Mouse (Mus musculus): ENCODE results near the gene Ostc.
A peak's percentile ranks its signal among the peaks of the same experiment; 100 is the strongest.

The Ostc gene

DNA sequence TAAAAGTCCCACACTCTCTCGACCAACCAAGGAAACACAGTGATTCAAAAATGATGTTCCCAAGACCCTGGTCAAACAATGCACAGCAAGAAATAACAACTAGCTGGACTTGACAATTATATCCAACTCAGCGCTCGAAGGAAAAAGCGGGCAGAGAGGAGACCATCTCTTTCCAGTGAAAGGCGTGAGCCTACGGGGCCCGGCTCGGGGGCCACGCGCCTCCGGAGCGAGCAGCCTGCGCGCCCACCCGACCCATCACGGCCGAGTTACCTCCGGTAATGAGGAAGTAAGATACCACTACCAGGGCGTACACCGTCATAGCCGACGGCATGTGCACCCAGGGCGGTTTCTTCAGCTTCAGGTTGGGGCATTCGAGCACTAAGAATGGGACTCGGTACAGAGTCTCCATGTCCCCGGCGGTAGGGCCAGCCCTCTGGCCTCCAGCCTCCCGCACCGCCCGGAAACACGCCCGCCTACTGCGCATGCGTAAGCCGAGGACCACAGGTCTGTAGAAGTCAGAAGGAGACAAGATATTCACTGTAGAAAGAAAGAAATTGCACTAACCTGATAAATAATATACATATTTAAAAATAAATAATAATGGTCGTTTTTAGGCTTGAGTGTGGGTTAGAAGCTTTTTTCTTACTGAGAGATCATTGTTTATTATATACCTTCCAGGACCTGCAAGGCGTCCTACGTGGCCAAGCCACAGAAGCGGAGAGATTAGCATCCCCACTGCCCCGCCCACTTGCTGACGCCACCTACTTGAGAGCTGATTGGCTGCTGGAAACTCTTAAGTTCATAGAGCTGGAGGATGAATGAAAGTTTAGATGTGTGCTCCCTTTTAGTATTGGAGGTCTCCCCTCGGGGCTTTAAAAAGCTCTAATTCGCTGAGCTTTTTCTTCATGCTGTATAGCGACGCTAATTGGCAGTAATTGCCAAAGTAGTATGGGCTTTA is at the start of gene Ostc:
TSS of gene Ostc (minus strand) at position 478 of the 958 bp plus-strand sequence.
- DNase-seq = peak; percentile 91 to 94

- no peak for DNase-seq
These were observed 49.1 kb upstream of the Ostc start for GRCm38 (mm10) chr3:130758157-130758841.

DNA sequence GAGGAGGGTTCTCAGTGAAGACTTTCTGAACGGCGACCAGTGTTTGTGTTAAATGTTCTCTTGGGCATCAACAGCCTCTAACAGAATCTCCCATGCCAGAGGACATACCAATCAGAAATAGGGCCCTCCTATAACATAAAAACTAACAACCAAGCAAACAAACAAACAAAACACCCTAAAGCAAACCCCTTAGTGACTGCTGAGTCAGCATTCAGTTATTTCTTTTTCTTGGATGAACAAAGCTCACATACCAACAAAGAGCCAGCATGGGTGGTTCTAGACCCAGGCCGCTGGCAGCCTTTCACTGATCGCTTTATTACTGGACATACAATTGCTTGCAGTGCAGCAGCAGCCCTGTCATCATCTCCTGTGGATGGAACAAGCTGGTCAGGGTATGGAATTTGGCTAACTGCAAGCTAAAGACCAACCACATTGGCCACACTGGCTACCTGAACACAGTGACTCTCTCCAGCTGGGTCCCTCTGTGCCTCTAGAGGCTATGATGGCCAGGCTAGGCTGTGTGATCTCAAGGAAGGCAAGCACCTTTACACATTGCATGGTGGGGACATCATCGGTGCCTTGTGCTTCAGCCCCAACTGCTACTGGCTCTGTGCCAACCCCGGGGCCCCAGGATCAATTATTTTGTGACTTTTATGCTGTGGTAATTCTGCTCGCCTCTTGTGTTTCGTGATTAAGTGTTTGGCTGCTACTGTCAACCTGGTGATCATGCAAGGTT is 48.0 kb upstream of the Ostc start:
- DNase-seq = no peak

- DNase-seq = no peak
These were observed 40.0 kb upstream of the Ostc start for GRCm38 (mm10) chr3:130749206-130749605.

DNA sequence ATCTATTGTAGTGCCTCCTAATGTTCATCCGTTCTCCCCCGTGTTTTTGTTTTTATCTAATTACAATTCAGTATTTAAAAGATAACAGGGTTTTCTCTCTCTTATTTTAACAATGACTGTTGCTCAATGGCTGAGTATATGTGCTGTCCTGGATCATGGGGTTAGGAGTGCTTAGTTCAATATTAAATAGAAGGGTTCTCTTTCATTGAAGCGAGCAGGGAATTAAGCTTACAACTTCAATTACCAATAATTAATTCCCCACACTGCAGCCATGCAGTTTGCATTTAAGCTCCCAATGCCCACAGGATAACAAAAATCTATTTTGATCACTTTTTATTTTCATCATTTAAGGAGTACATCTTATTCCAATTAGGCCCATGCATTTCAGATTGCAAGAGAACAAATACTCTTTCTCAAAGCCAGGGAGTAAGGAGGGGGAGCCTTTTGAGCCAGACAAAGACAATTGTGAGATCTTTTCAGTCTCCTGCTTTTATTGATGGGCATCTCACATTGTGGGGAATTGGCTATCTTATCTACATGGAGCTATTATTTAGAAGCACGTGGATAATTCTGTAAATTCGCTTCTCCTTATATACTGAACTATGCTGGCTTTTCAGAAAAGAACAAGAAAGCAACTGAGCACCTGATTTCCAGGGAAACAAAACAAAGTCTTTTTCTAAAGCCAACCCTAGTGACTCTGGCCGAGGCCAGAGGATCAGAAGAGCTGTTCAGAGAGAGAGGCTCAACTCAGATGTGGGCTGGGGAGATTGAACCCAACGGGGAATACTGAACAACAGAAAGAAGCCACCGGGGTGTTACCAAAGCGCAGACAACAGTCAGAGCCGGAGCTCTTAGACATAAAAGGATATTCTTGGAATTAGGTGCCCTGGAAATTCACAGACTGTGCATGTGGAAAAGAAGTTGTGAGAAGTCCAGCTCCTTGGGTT is 37.7 kb upstream of the Ostc start:
- DNase-seq = no peak

DNA sequence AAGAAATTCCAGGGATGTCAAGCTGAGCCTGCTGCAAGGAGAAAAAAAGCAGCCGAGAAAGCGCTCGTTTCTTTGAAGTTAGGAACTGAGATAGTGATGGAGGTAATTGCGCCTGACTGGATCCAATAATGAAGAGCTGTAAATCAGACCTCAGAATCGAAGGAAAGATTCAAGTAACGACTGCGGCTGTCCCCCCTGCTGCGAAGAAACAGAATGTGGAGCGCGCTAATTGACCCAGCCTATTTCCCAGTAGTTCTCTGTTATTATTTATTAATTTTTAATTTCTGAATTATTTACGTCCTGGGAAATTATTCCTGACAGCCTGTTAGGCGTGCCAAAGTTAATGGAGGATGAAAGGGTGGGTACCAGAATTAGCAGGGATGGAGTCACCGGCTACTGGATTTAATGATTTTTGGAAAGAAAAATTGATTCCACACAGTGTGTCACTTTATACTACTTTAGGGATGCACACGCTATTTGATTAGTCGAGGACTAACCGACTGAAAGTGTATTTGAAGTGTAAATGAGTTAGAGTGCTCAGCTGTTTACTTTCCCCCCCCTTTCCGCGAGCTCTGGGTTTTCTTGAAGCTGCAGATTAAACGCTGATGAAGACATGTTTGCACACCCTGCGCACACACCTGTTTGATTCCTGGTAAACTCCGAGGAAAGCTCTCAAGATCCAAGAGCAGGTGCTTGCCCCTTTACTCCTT is 28.6 kb upstream of the Ostc start:
- DNase-seq = no peak

- DNase-seq = no peak
These were observed 27.5 kb upstream of the Ostc start for GRCm38 (mm10) chr3:130736758-130737157.

GRCm38 (mm10) chr3:130730189-130730653 is 21.0 kb upstream of the Ostc start, which contains the start of gene Rpl34:
Gene Rpl34 (minus strand): TSS chr3:130730398.
- peak; percentile 87 to 91 for DNase-seq

DNA sequence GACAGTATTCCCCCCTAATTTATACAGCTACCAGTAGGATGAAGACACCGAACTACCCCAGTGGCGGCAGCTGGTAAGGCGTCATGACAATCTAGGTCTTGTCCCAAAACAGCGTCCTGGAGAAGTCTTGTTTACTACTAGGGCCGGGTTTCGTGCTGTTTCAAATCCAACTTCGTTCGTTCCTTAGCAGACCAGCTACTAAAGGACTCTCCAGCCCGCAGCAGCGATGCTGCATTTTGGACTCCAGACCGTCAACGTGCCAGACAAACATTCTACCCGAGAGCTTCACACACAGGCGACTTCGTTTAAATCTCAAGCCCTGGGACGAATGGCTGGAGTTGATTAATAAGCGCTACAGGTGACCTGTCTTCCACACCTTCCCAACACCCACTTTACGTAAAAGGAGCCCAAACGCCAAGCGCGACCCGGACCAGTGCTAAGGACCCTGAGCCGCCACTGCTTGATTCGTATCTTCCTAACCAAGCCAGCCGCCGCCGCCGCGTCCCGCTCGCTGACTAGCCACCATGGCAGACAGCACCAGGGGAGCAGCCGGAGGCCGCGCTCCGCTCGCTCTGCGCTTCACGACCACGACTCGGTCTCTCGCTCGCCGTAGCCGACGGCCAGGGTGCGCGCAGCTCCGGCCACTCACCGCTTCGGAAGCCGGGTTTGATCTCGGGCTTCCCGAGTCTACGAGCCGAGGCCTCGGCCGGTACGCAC is 20.4 kb upstream of the Ostc start:
- peak in 1 of 2 experiments; percentile 16 for DNase-seq

- DNase-seq = no peak
These were observed 18.4 kb upstream of the Ostc start for GRCm38 (mm10) chr3:130727676-130728075.

- DNase-seq = no peak
These were observed 17.8 kb upstream of the Ostc start for GRCm38 (mm10) chr3:130727036-130727435.

DNA sequence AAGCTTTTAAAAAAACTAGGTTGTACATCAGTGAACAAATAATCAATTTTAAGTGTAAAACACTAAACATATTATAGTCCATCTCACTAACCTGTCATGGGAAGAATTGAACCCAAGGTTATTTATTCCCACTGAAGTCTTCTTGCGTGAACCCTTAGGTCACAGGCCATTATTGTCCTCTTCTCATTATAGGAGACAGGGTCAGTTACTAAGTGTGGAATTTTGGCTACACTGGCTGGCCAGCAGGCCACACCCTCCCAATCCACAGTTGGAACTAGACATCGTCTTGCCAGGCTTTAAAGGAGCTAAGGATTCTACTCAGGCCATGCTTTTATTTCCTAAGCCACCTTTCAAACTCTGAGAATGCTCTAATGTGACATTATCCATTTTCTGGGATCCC is 16.5 kb upstream of the Ostc start:
- no peak for DNase-seq

GRCm38 (mm10) chr3:130722733-130723478 is 13.7 kb upstream of the Ostc start:
- no peak for DNase-seq

DNA sequence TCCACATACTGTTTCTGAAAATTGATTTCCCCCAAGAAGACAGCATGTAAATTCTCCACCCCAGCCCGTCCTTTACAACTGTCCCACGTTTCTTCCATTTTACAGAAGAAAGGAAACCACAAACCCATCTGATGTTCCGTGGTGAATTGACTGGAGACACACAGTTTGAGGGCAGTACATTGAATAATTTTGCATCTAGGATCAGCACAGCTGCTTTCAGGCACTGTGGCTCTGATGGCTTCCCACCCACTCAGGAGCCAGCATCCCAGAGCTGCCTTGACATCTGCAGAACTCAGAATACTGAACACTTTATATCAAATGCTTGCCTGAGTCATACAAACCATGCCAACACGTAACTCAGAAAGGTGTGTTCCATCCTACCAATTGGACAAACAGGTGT is 11.0 kb upstream of the Ostc start:
- DNase-seq = no peak

- DNase-seq = no peak
These were observed 9.6 kb upstream of the Ostc start for GRCm38 (mm10) chr3:130718871-130719270.

- DNase-seq = no peak
These were observed 7.3 kb upstream of the Ostc start for GRCm38 (mm10) chr3:130716555-130716954.

DNA sequence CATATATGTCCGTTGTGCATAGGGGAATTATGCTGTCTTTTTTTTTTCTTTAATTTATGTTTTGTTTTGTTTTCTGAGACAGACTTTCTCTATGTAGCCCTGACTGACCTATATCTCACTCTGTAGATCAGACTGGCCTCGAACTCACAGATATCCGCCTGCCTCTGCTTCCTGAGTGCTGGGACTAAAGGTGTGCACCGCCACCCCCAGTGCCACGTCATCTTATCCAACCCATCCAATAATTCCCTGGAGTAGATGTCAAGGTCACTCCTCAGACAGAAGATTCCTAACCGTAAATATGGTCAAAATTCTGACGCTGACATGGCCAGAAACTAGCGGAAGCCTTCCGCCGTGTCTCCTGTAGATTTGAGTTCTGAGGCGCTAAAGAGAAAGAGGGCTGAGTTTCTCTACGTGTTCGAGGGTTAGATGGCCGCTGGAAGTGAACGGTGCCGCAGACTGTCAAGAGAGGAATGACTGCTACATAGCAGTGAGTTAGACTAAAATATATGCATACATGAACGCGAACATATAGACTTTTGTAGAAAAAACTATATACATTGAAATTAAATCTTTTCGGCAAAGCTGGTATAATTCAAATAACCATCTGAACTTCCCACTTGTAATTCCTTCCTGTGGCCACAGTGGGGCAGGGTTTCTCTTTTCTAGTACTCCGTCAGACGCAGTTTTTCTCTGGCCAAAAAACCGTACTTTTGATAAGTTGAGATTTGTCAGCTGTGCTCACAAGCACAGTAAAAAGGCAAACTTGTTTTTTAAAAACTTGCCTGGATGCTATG is 5.7 kb upstream of the Ostc start:
- DNase-seq = peak in 1 of 2 experiments; percentile 50

GRCm38 (mm10) chr3:130712891-130713290 is 3.6 kb upstream of the Ostc start:
- DNase-seq = no peak

DNA sequence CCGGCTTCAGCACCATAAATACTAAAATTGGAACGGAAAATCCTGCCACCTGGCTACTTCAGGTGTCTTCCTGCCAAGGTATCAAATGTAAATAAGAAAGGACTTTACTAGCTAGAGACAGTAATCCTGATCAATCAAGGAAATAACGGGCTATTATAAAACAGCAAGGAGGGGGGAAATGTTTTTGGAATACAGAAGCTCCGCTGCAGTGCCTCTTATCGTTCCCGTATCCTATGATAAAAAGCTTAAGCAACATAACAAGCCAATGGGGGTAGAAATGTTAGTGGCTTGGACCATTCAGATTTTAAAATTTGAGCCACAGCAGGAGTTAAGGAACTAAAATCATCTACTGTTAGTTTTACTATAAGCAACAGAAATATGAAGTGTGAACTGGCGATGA is 859 bp upstream of the Ostc start:
- DNase-seq = no peak

Measured in thymus, adult 18-20 months (tissue).